Mouse (Mus musculus): ENCODE results near the gene Hacd2. TPM values are rescaled to one million over a fixed set of nuclear protein-coding genes. Genes with fewer than 3 reads are reported as not detected.
A peak's percentile ranks its signal among the peaks of the same experiment; 100 is the strongest.

Gene Hacd2
- polyA plus RNA-seq, 1 experiment from 2014 or later, result 49.1 TPM

DNA sequence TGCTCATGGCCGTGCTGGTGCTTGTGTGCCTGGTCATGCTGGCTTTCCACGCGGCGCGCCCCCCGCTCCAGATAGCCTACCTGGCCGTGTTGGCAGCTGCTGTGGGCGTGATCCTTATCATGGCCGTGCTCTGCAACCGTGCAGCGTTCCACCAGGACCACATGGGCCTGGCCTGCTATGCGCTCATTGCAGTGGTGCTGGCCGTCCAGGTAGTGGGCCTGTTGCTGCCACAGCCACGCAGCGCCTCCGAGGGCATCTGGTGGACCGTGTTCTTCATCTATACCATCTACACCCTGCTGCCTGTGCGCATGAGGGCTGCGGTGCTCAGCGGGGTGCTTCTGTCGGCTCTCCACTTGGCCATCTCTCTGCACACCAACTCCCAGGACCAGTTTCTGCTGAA lies 134.6 kb downstream of the Hacd2 start:
- ATAC-seq (ENCODE audit: low FRiP score), result no peak
- Histone ChIP-seq H3K4me3 (replicated peaks) (peak overlapping the region; percentile 74), H3K27ac (replicated peaks) (no peak overlapping the region), H3K36me3 (no peaks in the 10 kb centered on the region), H3K27me3 (replicated peaks) (peaks cover 8% of the 10 kb centered on the region; the same call in 1 of the 2 replicates), H3K4me2 (peak overlapping the region; percentile 83), H3K4me1 (peaks cover 81% of the 10 kb centered on the region), H3K9me3 (replicated peaks) (no peaks in the 10 kb centered on the region), H3K9ac (replicated peaks) (peak overlapping the region; percentile 11; the same call in 1 of the 2 replicates)
- 79% methylated on average over 21 of the region's 21 CpGs for WGBS

Other genes starting within 250 kb of the Hacd2 start
- gene Adcy5, start 132.4 kb downstream of the Hacd2 start, polyA plus RNA-seq (2015; fragmentation: Nextera tagmentation; extraction: Ambion mirVana), result 5.1 and 6.1 TPM in 2 replicates